In genomic region chr19:6275740-6276389, GRCm38 (mm10) we compare ENCODE assay signal across 8 mouse cellular contexts. TPM values are rescaled to one million over a fixed set of nuclear protein-coding genes. Genes with fewer than 3 reads are reported as not detected.
A peak's percentile ranks its signal among the peaks of the same experiment; 100 is the strongest.
DNase-seq lines count a peak whose midpoint lies in the region; ATAC-seq and TF ChIP-seq lines count a peak whose summit lies in the region.

No protein-coding gene starts in this region.

- peaks cover 11% of the 10 kb centered on the region for H3K36me3 ChIP-seq in forebrain, embryonic 14.5 days (ENCODE audit: control insufficient read depth, insufficient read depth, low read length)
- H3K36me3 ChIP-seq in limb, embryonic 14.5 days (ENCODE audit: control insufficient read depth, insufficient read depth, low read length), result peaks cover 15% of the 10 kb centered on the region

- H3K4me2 ChIP-seq in forebrain, embryonic 14.5 days (ENCODE audit: low read length), result peak overlapping the region; percentile 86
- peak overlapping the region; percentile 78 for H3K4me2 ChIP-seq in limb, embryonic 14.5 days (replicated peaks; ENCODE audit: low read depth, low read length, severe bottlenecking)

- no peaks in the 10 kb centered on the region for H3K27me3 ChIP-seq in forebrain, embryonic 14.5 days (replicated peaks; ENCODE audit: control insufficient read depth, insufficient read depth, low read length)
- no peaks in the 10 kb centered on the region for H3K27me3 ChIP-seq in limb, embryonic 14.5 days (ENCODE audit: control insufficient read depth, insufficient read depth, low read length)

- H3K9ac ChIP-seq in forebrain, embryonic 14.5 days (ENCODE audit: low read length), result peak overlapping the region; percentile 66
- peak overlapping the region; percentile 50 for H3K9ac ChIP-seq in limb, embryonic 14.5 days (ENCODE audit: low read depth, low read length, severe bottlenecking)

- H3K9me3 ChIP-seq in forebrain, embryonic 14.5 days (replicated peaks; ENCODE audit: control insufficient read depth, low read length), result no peaks in the 10 kb centered on the region
- no peaks in the 10 kb centered on the region for H3K9me3 ChIP-seq in limb, embryonic 14.5 days (ENCODE audit: control insufficient read depth, low read length)

- no peak; the same call in 1 of the 2 replicates for ATAC-seq in forebrain, embryonic 14.5 days
- peak; percentile 5; the same call in 1 of the 2 replicates for ATAC-seq in limb, embryonic 14.5 days (ENCODE audit: low FRiP score, low read depth)
- peak; percentile 45 for ATAC-seq in monocyte, adult 5-6 weeks (replicated peaks; ENCODE audit: insufficient number of reproducible peaks, low FRiP score, low TSS enrichment, poor library complexity, severe bottlenecking)
- ATAC-seq in megakaryocyte-erythroid progenitor cell, adult 5-6 weeks (replicated peaks; ENCODE audit: low FRiP score, low TSS enrichment, poor library complexity, severe bottlenecking), result no peak

- no peak for TF ChIP-seq POLR2A in limb, embryonic 14.5 days (IDR thresholded peaks at IDR 0.05; ENCODE audit: borderline replicate concordance, extremely low read depth, insufficient read depth, insufficient read length)

- H3K27ac ChIP-seq in forebrain, embryonic 14.5 days (ENCODE audit: low read depth, low read length), result peak overlapping the region; percentile 67
- peak overlapping the region; percentile 63 for H3K27ac ChIP-seq in limb, embryonic 14.5 days (replicated peaks; ENCODE audit: low read depth, low read length)

- WGBS in forebrain, embryonic 14.5 days, result 5% methylated on average over 15 of the region's 15 CpGs
- WGBS in limb, embryonic 14.5 days, result 8% methylated on average over 15 of the region's 15 CpGs

- H3K4me3 ChIP-seq in forebrain, embryonic 14.5 days (ENCODE audit: low read depth, low read length), result peak overlapping the region; percentile 87
- peak overlapping the region; percentile 91 for H3K4me3 ChIP-seq in limb, embryonic 14.5 days (replicated peaks; ENCODE audit: low read length)

- H3K4me1 ChIP-seq in forebrain, embryonic 14.5 days (ENCODE audit: control insufficient read depth, insufficient read depth, low read length), result peaks cover 23% of the 10 kb centered on the region
- H3K4me1 ChIP-seq in limb, embryonic 14.5 days (ENCODE audit: control insufficient read depth, insufficient read depth, low read length), result peaks cover 22% of the 10 kb centered on the region

- peak; percentile 63 for DNase-seq in cerebellum, adult 9-11 months
- no peak for DNase-seq in cerebellum, adult 9-10 months
- peak; percentile 64 to 65 for DNase-seq in CD8-positive naive resting alpha-beta T cell, adult 2 months (ENCODE audit: low read depth in 2 of 2, low spot score in 2 of 2)
- peak; percentile 21 for DNase-seq in forebrain, embryonic 14.5 days (ENCODE audit: low spot score)
- peak; percentile 14 for DNase-seq in limb, embryonic 14.5 days (ENCODE audit: low spot score)
- no peak for DNase-seq in right cerebral cortex, postnatal 25 days

RNA-seq across cellular contexts. Expression of gene Ehd1, which starts 0.7 kb away (rescaled TPM):
- polyA plus RNA-seq in forebrain, embryonic 14.5 days (2014; fragmentation: Nextera tagmentation; extraction: Ambion mirVana), result 71.3 and 79.8 TPM in 2 replicates
- 160 and 232 TPM in 2 replicates for polyA plus RNA-seq in limb, embryonic 14.5 days (2012; rRNA removed)
- 68.7 and 81.8 TPM in 2 replicates for polyA plus RNA-seq in limb, embryonic 14.5 days (2014; fragmentation: Nextera tagmentation; extraction: Ambion mirVana)
- total RNA-seq in monocyte, adult 5-6 weeks (2017), result 40.8 to 62.5 TPM (median 59.6 TPM) in 3 replicates
- total RNA-seq in megakaryocyte-erythroid progenitor cell, adult 5-6 weeks (2014; fragmentation: Nextera tagmentation), result 50.0 and 60.7 TPM in 2 replicates
- total RNA-seq in megakaryocyte-erythroid progenitor cell, adult 5-6 weeks (2017), result 26.7 and 62.5 TPM in 2 replicates

RNA-seq across cellular contexts. Expression of gene Cdc42bpg, which starts 30.4 kb away (rescaled TPM):
- polyA plus RNA-seq in forebrain, embryonic 14.5 days (2014; fragmentation: Nextera tagmentation; extraction: Ambion mirVana), result 0.61 and 0.72 TPM in 2 replicates
- polyA plus RNA-seq in limb, embryonic 14.5 days (2012; rRNA removed), result 15.2 and 17.0 TPM in 2 replicates
- 1.4 and 2.0 TPM in 2 replicates for polyA plus RNA-seq in limb, embryonic 14.5 days (2014; fragmentation: Nextera tagmentation; extraction: Ambion mirVana)
- 1.9 to 4.3 TPM (median 2.2 TPM) in 3 replicates for total RNA-seq in monocyte, adult 5-6 weeks (2017)
- total RNA-seq in megakaryocyte-erythroid progenitor cell, adult 5-6 weeks (2014; fragmentation: Nextera tagmentation), result 3.4 and 4.4 TPM in 2 replicates
- 3.1 and 3.7 TPM in 2 replicates for total RNA-seq in megakaryocyte-erythroid progenitor cell, adult 5-6 weeks (2017)

RNA-seq across cellular contexts. Expression of gene Atg2a, which starts 34.4 kb away (rescaled TPM):
- polyA plus RNA-seq in forebrain, embryonic 14.5 days (2014; fragmentation: Nextera tagmentation; extraction: Ambion mirVana), result 7.9 and 9.6 TPM in 2 replicates
- polyA plus RNA-seq in limb, embryonic 14.5 days (2012; rRNA removed), result 18.3 and 25.7 TPM in 2 replicates
- polyA plus RNA-seq in limb, embryonic 14.5 days (2014; fragmentation: Nextera tagmentation; extraction: Ambion mirVana), result 10.6 and 14.6 TPM in 2 replicates
- total RNA-seq in monocyte, adult 5-6 weeks (2017), result 32.7 to 41.0 TPM (median 33.2 TPM) in 3 replicates
- 22.6 and 30.2 TPM in 2 replicates for total RNA-seq in megakaryocyte-erythroid progenitor cell, adult 5-6 weeks (2014; fragmentation: Nextera tagmentation)
- total RNA-seq in megakaryocyte-erythroid progenitor cell, adult 5-6 weeks (2017), result 5.8 and 11.8 TPM in 2 replicates

RNA-seq across cellular contexts. Expression of gene Ppp2r5b, which starts 40.2 kb away (rescaled TPM):
- 74.3 and 98.9 TPM in 2 replicates for polyA plus RNA-seq in forebrain, embryonic 14.5 days (2014; fragmentation: Nextera tagmentation; extraction: Ambion mirVana)
- polyA plus RNA-seq in limb, embryonic 14.5 days (2012; rRNA removed), result 45.0 and 48.1 TPM in 2 replicates
- polyA plus RNA-seq in limb, embryonic 14.5 days (2014; fragmentation: Nextera tagmentation; extraction: Ambion mirVana), result 27.5 and 27.8 TPM in 2 replicates
- 15.6 to 22.7 TPM (median 18.0 TPM) in 3 replicates for total RNA-seq in monocyte, adult 5-6 weeks (2017)
- 10.9 and 24.0 TPM in 2 replicates for total RNA-seq in megakaryocyte-erythroid progenitor cell, adult 5-6 weeks (2014; fragmentation: Nextera tagmentation)
- total RNA-seq in megakaryocyte-erythroid progenitor cell, adult 5-6 weeks (2017), result 8.6 and 10.3 TPM in 2 replicates

RNA-seq across cellular contexts. Expression of gene Gpha2, which starts 49.7 kb away (rescaled TPM):
- polyA plus RNA-seq in forebrain, embryonic 14.5 days (2014; fragmentation: Nextera tagmentation; extraction: Ambion mirVana), result 0.30 TPM in 1 of 2 replicates, not detected in the other
- 1.5 and 2.7 TPM in 2 replicates for polyA plus RNA-seq in limb, embryonic 14.5 days (2012; rRNA removed)
- polyA plus RNA-seq in limb, embryonic 14.5 days (2014; fragmentation: Nextera tagmentation; extraction: Ambion mirVana), result 1.2 and 2.3 TPM in 2 replicates
- not detected in 3 replicates for total RNA-seq in monocyte, adult 5-6 weeks (2017)
- not detected in 2 replicates for total RNA-seq in megakaryocyte-erythroid progenitor cell, adult 5-6 weeks (2014; fragmentation: Nextera tagmentation)
- total RNA-seq in megakaryocyte-erythroid progenitor cell, adult 5-6 weeks (2017), result not detected in 2 replicates

Comparison
In these comparisons a context has a peak if more than half of its experiments do, and no peak if none do; other contexts are left out.
1. DNase-seq: peak in cerebellum, adult 9-11 months (single experiment), CD8-positive naive resting alpha-beta T cell, adult 2 months (2 of 2), forebrain, embryonic 14.5 days (single experiment) and limb, embryonic 14.5 days (single experiment); none in cerebellum, adult 9-10 months (single experiment) and right cerebral cortex, postnatal 25 days (single experiment).
2. ATAC-seq: peak in limb, embryonic 14.5 days (single experiment) and monocyte, adult 5-6 weeks (single experiment); none in forebrain, embryonic 14.5 days (single experiment) and megakaryocyte-erythroid progenitor cell, adult 5-6 weeks (single experiment).